Mouse (Mus musculus) megakaryocyte, embryonic 14.5 days (primary cell): ENCODE measurements around the gene Tmem245.

ENCODE experiments used
- FLI1 ChIP-seq: IDR thresholded peaks from 2 replicates; pipeline ENCODE4 v1.6.1; 2012; ENCODE audit warnings: low read length, inconsistent platforms, mixed read lengths
- GATA1 ChIP-seq: IDR thresholded peaks from 3 replicates; pipeline ENCODE4 v1.6.1; 2012; ENCODE audit warnings: mixed read lengths, low read length, inconsistent platforms, borderline replicate concordance

DNA sequence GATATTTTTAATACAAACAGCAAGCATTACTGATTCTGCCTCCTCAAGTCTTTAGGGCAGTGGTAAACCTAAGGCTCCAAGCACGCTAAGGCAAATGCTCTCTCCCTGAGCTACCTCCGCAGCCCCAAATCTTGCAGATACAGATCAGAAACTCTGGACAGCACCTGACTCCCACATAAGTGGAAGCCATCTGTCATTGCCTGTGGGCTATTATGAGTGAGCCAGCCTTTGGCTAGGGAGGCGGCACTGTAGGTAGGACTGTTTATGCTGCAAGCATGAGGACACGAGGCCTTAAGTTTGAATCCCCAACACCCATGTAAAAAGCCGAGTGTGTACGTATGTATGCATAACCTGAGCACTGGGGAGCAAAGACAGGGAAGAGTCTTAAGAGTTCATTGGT lies 16.4 kb upstream of the Tmem245 start:
- no peak for TF ChIP-seq FLI1
- TF ChIP-seq GATA1: no peak
